ENCODE assay signal across 8 mouse cellular contexts in genomic region chr12:111412581-111413284, GRCm38 (mm10). TPM values are rescaled to one million over a fixed set of nuclear protein-coding genes. Genes with fewer than 3 reads are reported as not detected.
DNase-seq lines count a peak whose midpoint lies in the region; ATAC-seq lines count a peak whose summit lies in the region.

No protein-coding gene starts in this region.

- no peak overlapping the region for H3K27ac ChIP-seq in forebrain, embryonic 11.5 days (ENCODE audit: low read depth, low read length)
- H3K27ac ChIP-seq in intestine, embryonic 16.5 days (ENCODE audit: low read length), result peak overlapping the region; percentile 38
- H3K27ac ChIP-seq in midbrain, embryonic 11.5 days (ENCODE audit: low read depth, low read length), result no peak overlapping the region

- peaks cover 9% of the 10 kb centered on the region; the same call in 1 of the 2 replicates for H3K4me1 ChIP-seq in forebrain, embryonic 11.5 days (replicated peaks; ENCODE audit: control insufficient read depth, insufficient read depth, low read length)
- H3K4me1 ChIP-seq in intestine, embryonic 16.5 days (ENCODE audit: control insufficient read depth, insufficient read depth, low read length), result peaks cover 28% of the 10 kb centered on the region
- H3K4me1 ChIP-seq in midbrain, embryonic 11.5 days (ENCODE audit: control insufficient read depth, insufficient read depth, low read length), result peaks cover 12% of the 10 kb centered on the region

- H3K27me3 ChIP-seq in forebrain, embryonic 11.5 days (ENCODE audit: control insufficient read depth, insufficient read depth, low read length), result peaks cover 2% of the 10 kb centered on the region
- H3K27me3 ChIP-seq in intestine, embryonic 16.5 days (replicated peaks; ENCODE audit: control insufficient read depth, insufficient read depth, low read length), result peaks cover 3% of the 10 kb centered on the region; the same call in 1 of the 2 replicates
- peaks cover 3% of the 10 kb centered on the region for H3K27me3 ChIP-seq in midbrain, embryonic 11.5 days (ENCODE audit: control insufficient read depth, insufficient read depth, low read length)

- peak overlapping the region; percentile 35; the same call in 1 of the 2 replicates for H3K4me2 ChIP-seq in forebrain, embryonic 11.5 days (ENCODE audit: low read depth, low read length, severe bottlenecking)
- peak overlapping the region; percentile 57 for H3K4me2 ChIP-seq in intestine, embryonic 16.5 days (ENCODE audit: low read depth, low read length)
- peak overlapping the region; percentile 46 for H3K4me2 ChIP-seq in midbrain, embryonic 11.5 days

- no peaks in the 10 kb centered on the region for H3K36me3 ChIP-seq in forebrain, embryonic 11.5 days (ENCODE audit: control insufficient read depth, insufficient read depth, low read length)
- no peaks in the 10 kb centered on the region for H3K36me3 ChIP-seq in intestine, embryonic 16.5 days (ENCODE audit: control insufficient read depth, insufficient read depth, low read length)
- H3K36me3 ChIP-seq in midbrain, embryonic 11.5 days (ENCODE audit: control insufficient read depth, insufficient read depth, low read length), result no peaks in the 10 kb centered on the region

- H3K9ac ChIP-seq in forebrain, embryonic 11.5 days (ENCODE audit: low read length), result no peak overlapping the region
- H3K9ac ChIP-seq in intestine, embryonic 16.5 days (ENCODE audit: low read depth, low read length), result peak overlapping the region; percentile 46
- peak overlapping the region; percentile 47 for H3K9ac ChIP-seq in midbrain, embryonic 11.5 days (ENCODE audit: low read length)

- H3K9me3 ChIP-seq in forebrain, embryonic 11.5 days (ENCODE audit: control insufficient read depth, low read length), result no peaks in the 10 kb centered on the region
- H3K9me3 ChIP-seq in intestine, embryonic 16.5 days (ENCODE audit: control insufficient read depth, low read length), result no peaks in the 10 kb centered on the region
- H3K9me3 ChIP-seq in midbrain, embryonic 11.5 days (ENCODE audit: control insufficient read depth, low read length), result no peaks in the 10 kb centered on the region

- DNase-seq in adrenal gland, adult 2 months, result peak; percentile 53
- no peak for DNase-seq in adrenal gland, postnatal 25 days
- no peak for DNase-seq in forebrain, embryonic 11.5 days (ENCODE audit: low spot score)
- DNase-seq in midbrain, embryonic 11.5 days (ENCODE audit: low spot score, missing footprints), result no peak
- DNase-seq in T-cell, adult 2 months (ENCODE audit: low spot score), result no peak
- DNase-seq in cerebellum, adult 18-20 months, result no peak
- DNase-seq in adrenal gland, adult (ENCODE audit: inconsistent age in 2 of 2, low spot score in 1 of 2), result no peak

- WGBS in forebrain, embryonic 11.5 days, result 20% methylated on average over 12 of the region's 12 CpGs
- 24% methylated on average over 12 of the region's 12 CpGs for WGBS in intestine, embryonic 16.5 days
- WGBS in midbrain, embryonic 11.5 days, result 21% methylated on average over 12 of the region's 12 CpGs

- H3K4me3 ChIP-seq in forebrain, embryonic 11.5 days (ENCODE audit: low read depth, low read length), result peak overlapping the region; percentile 17; the same call in 1 of the 2 replicates
- peak overlapping the region; percentile 37 for H3K4me3 ChIP-seq in intestine, embryonic 16.5 days (ENCODE audit: low read length)
- peak overlapping the region; percentile 23; the same call in 1 of the 2 replicates for H3K4me3 ChIP-seq in midbrain, embryonic 11.5 days (ENCODE audit: low read depth, low read length)

- no peak for ATAC-seq in forebrain, embryonic 11.5 days (replicated peaks; ENCODE audit: low FRiP score)
- peak; percentile 2; the same call in 1 of the 2 replicates for ATAC-seq in intestine, embryonic 16.5 days
- no peak for ATAC-seq in midbrain, embryonic 11.5 days (ENCODE audit: low FRiP score)

RNA-seq across cellular contexts. Expression of gene Exoc3l4, which starts 4.1 kb away (rescaled TPM):
- total RNA-seq in adrenal gland, adult 2 months (2021), result 1 to 10 TPM; 4.7 to 7.7 TPM
- 12.7 and 13.9 TPM in 2 replicates for polyA plus RNA-seq in adrenal gland, adult 2 months (2012; rRNA removed)
- total RNA-seq in adrenal gland, postnatal 25 days (2021), result 4.4 and 5.7 TPM in 2 replicates
- polyA plus RNA-seq in forebrain, embryonic 11.5 days (2014; fragmentation: Nextera tagmentation; extraction: Ambion mirVana), result 3.0 and 3.3 TPM in 2 replicates
- polyA plus RNA-seq in intestine, embryonic 16.5 days (2015; fragmentation: Nextera tagmentation; extraction: Ambion mirVana), result 20.4 and 29.1 TPM in 2 replicates
- polyA plus RNA-seq in midbrain, embryonic 11.5 days (2014; fragmentation: Nextera tagmentation; extraction: Ambion mirVana), result 2.3 and 2.9 TPM in 2 replicates

RNA-seq across cellular contexts. Expression of gene Lbhd2, which starts 6.1 kb away (rescaled TPM):
- total RNA-seq in adrenal gland, adult 2 months (2021), result under 1 TPM; 0.46 to 0.48 TPM
- polyA plus RNA-seq in adrenal gland, adult 2 months (2012; rRNA removed), result 0.17 and 0.30 TPM in 2 replicates
- 0.85 TPM in 1 of 2 replicates, not detected in the other for total RNA-seq in adrenal gland, postnatal 25 days (2021)
- polyA plus RNA-seq in forebrain, embryonic 11.5 days (2014; fragmentation: Nextera tagmentation; extraction: Ambion mirVana), result not detected in 2 replicates
- 1.2 TPM in 2 replicates for polyA plus RNA-seq in intestine, embryonic 16.5 days (2015; fragmentation: Nextera tagmentation; extraction: Ambion mirVana)
- polyA plus RNA-seq in midbrain, embryonic 11.5 days (2014; fragmentation: Nextera tagmentation; extraction: Ambion mirVana), result not detected in 2 replicates

RNA-seq across cellular contexts. Expression of gene Tnfaip2, which starts 29.5 kb away (rescaled TPM):
- total RNA-seq in adrenal gland, adult 2 months (2021), result 10 to 100 TPM; 12.2 to 19.5 TPM
- 15.8 and 22.7 TPM in 2 replicates for polyA plus RNA-seq in adrenal gland, adult 2 months (2012; rRNA removed)
- total RNA-seq in adrenal gland, postnatal 25 days (2021), result 7.2 and 15.0 TPM in 2 replicates
- 1.5 and 2.0 TPM in 2 replicates for polyA plus RNA-seq in forebrain, embryonic 11.5 days (2014; fragmentation: Nextera tagmentation; extraction: Ambion mirVana)
- polyA plus RNA-seq in intestine, embryonic 16.5 days (2015; fragmentation: Nextera tagmentation; extraction: Ambion mirVana), result 2.7 and 3.5 TPM in 2 replicates
- 1.1 and 2.3 TPM in 2 replicates for polyA plus RNA-seq in midbrain, embryonic 11.5 days (2014; fragmentation: Nextera tagmentation; extraction: Ambion mirVana)

RNA-seq across cellular contexts. Expression of gene Cdc42bpb, which starts 35.2 kb away (rescaled TPM):
- 100 to 1,000 TPM; 119 to 120 TPM for total RNA-seq in adrenal gland, adult 2 months (2021)
- polyA plus RNA-seq in adrenal gland, adult 2 months (2012; rRNA removed), result 339 and 354 TPM in 2 replicates
- total RNA-seq in adrenal gland, postnatal 25 days (2021), result 123 and 157 TPM in 2 replicates
- polyA plus RNA-seq in forebrain, embryonic 11.5 days (2014; fragmentation: Nextera tagmentation; extraction: Ambion mirVana), result 42.7 and 44.0 TPM in 2 replicates
- polyA plus RNA-seq in intestine, embryonic 16.5 days (2015; fragmentation: Nextera tagmentation; extraction: Ambion mirVana), result 30.1 and 32.5 TPM in 2 replicates
- polyA plus RNA-seq in midbrain, embryonic 11.5 days (2014; fragmentation: Nextera tagmentation; extraction: Ambion mirVana), result 28.1 and 28.2 TPM in 2 replicates
